In genomic region chrX:110109490-110109889, GRCm38 (mm10) we compare ENCODE assay signal across 28 mouse cellular contexts.
"Had no signal": no experiment of that assay in that cellular context is flagged by ENCODE, and none has a peak within 500 bp of the region (broad histone marks: within the 10 kb centered on the region; RNA-seq: fewer than 3 reads in every experiment).

No protein-coding gene starts in this region.

- H3K4me1 ChIP-seq: limb, embryonic 10.5 days; limb, embryonic 12.5 days; limb, embryonic 13.5 days; limb, embryonic 15.5 days; liver, embryonic 12.5 days; liver, embryonic 13.5 days; liver, embryonic 15.5 days; lung, embryonic 15.5 days; megakaryocyte, embryonic 14.5 days; midbrain, embryonic 10.5 days; midbrain, embryonic 12.5 days; midbrain, embryonic 13.5 days; midbrain, embryonic 15.5 days; neural tube, embryonic 12.5 days had no signal

- H3K27me3 ChIP-seq: limb, embryonic 12.5 days; limb, embryonic 13.5 days; limb, embryonic 15.5 days; liver, embryonic 12.5 days; liver, embryonic 13.5 days; liver, embryonic 15.5 days; lung, embryonic 15.5 days; megakaryocyte, embryonic 14.5 days; midbrain, embryonic 12.5 days; midbrain, embryonic 13.5 days; midbrain, embryonic 15.5 days; neural tube, embryonic 12.5 days had no signal

- H3K4me3 ChIP-seq: limb, embryonic 10.5 days; limb, embryonic 12.5 days; limb, embryonic 13.5 days; limb, embryonic 15.5 days; liver, embryonic 12.5 days; liver, embryonic 13.5 days; liver, embryonic 15.5 days; lung, embryonic 15.5 days; megakaryocyte, embryonic 14.5 days; midbrain, embryonic 10.5 days; midbrain, embryonic 12.5 days; midbrain, embryonic 13.5 days; midbrain, embryonic 15.5 days; myocyte; neural tube, embryonic 12.5 days had no signal

- H3K36me3 ChIP-seq: limb, embryonic 10.5 days; limb, embryonic 12.5 days; limb, embryonic 13.5 days; limb, embryonic 15.5 days; liver, embryonic 12.5 days; liver, embryonic 13.5 days; liver, embryonic 15.5 days; lung, embryonic 15.5 days; midbrain, embryonic 10.5 days; midbrain, embryonic 12.5 days; midbrain, embryonic 13.5 days; midbrain, embryonic 15.5 days; neural tube, embryonic 12.5 days had no signal

- H3K9ac ChIP-seq: limb, embryonic 12.5 days; limb, embryonic 13.5 days; limb, embryonic 15.5 days; liver, embryonic 12.5 days; liver, embryonic 13.5 days; liver, embryonic 14.5 days; liver, embryonic 15.5 days; liver, postnatal 0 days; lung, embryonic 14.5 days; lung, embryonic 15.5 days; midbrain, embryonic 12.5 days; midbrain, embryonic 13.5 days; midbrain, embryonic 15.5 days; neural tube, embryonic 12.5 days had no signal

- DNase-seq: left cerebral cortex, postnatal 4 days; liver; liver, embryonic 13.5 days; liver, postnatal 0 days; lung, adult 18-20 months; lung, adult 2 months; lung, embryonic 14.5 days; lung, postnatal 10 days; lung, postnatal 14 days; lung, postnatal 36 days; lung, postnatal 4 days; midbrain, embryonic 14.5 days had no signal

- H3K27ac ChIP-seq: limb, embryonic 10.5 days; limb, embryonic 12.5 days; limb, embryonic 13.5 days; limb, embryonic 15.5 days; liver, embryonic 12.5 days; liver, embryonic 13.5 days; liver, embryonic 14.5 days; liver, embryonic 15.5 days; lung, embryonic 15.5 days; macrophage; midbrain, embryonic 10.5 days; midbrain, embryonic 12.5 days; midbrain, embryonic 13.5 days; midbrain, embryonic 15.5 days; neural tube, embryonic 12.5 days had no signal

- H3K9me3 ChIP-seq: limb, embryonic 10.5 days; limb, embryonic 12.5 days; limb, embryonic 13.5 days; limb, embryonic 15.5 days; liver, embryonic 12.5 days; liver, embryonic 13.5 days; liver, embryonic 15.5 days; lung, embryonic 15.5 days; midbrain, embryonic 10.5 days; midbrain, embryonic 12.5 days; midbrain, embryonic 13.5 days; midbrain, embryonic 15.5 days; neural tube, embryonic 12.5 days had no signal
